Mouse (Mus musculus) neural tube, embryonic 11.5 days (tissue): ENCODE measurements around the gene Tns1. TPM values are rescaled to one million over a fixed set of nuclear protein-coding genes. Genes with fewer than 3 reads are reported as not detected.
A peak's percentile ranks its signal among the peaks of the same experiment; 100 is the strongest.
"Not testable (repeated sequence)": the region's sequence is repeated elsewhere in the genome, so short reads cannot be mapped to it uniquely, and the experiment has no call there.

ENCODE experiments used
- ATAC-seq: fragments of 200-750 bp; cut with Nextera tagmentation; 2 replicates; pipeline ENCODE4 v1.8.0; 2017; ENCODE audit warnings: moderate number of reproducible peaks, mild to moderate bottlenecking, moderate TSS enrichment, moderate library complexity; ENCODE audit not compliant: insufficient read depth, low FRiP score, low TSS enrichment
- DNase-seq: peaks from one replicate; pipeline ENCODE4 v3.0.0-alpha.2; 2015; ENCODE audit warnings: low spot score
- H3K27ac ChIP-seq: fragments of 300-500 bp; sonication (generic); 2 replicates; pipeline ENCODE4 v1.5.1; 2014; ENCODE audit warnings: low read depth, mild to moderate bottlenecking, low read length
- H3K27me3 ChIP-seq: fragments of 300-500 bp; sonication (generic); 2 replicates; pipeline ENCODE4 v1.6.1; 2014; ENCODE audit warnings: mild to moderate bottlenecking, low read length, mixed read lengths; ENCODE audit not compliant: control insufficient read depth, insufficient read depth
- H3K36me3 ChIP-seq: fragments of 300-500 bp; sonication (generic); 2 replicates; pipeline ENCODE4 v1.6.1; 2014; ENCODE audit warnings: mild to moderate bottlenecking, low read length, moderate library complexity, mixed read lengths; ENCODE audit not compliant: control insufficient read depth, insufficient read depth
- H3K4me1 ChIP-seq: fragments of 300-500 bp; sonication (generic); 2 replicates; pipeline ENCODE4 v1.6.1; 2014; ENCODE audit warnings: low read length, mixed read lengths; ENCODE audit not compliant: control insufficient read depth, insufficient read depth
- H3K4me2 ChIP-seq: fragments of 300-500 bp; sonication (generic); 2 replicates; pipeline ENCODE4 v1.6.1; 2014; ENCODE audit warnings: low read depth, mild to moderate bottlenecking, moderate library complexity
- H3K4me3 ChIP-seq: fragments of 300-500 bp; sonication (generic); 2 replicates; pipeline ENCODE4 v1.5.1; 2014; ENCODE audit warnings: low read depth, low read length
- H3K9ac ChIP-seq: fragments of 300-500 bp; sonication (generic); 2 replicates; pipeline ENCODE4 v1.6.1; 2014; ENCODE audit warnings: mild to moderate bottlenecking, low read length
- H3K9me3 ChIP-seq: fragments of 300-500 bp; sonication (generic); 2 replicates; pipeline ENCODE4 v1.6.1; 2016; ENCODE audit warnings: low read length; ENCODE audit not compliant: control insufficient read depth
- WGBS: fragments of 180-500 bp; shearing (Covaris S2); extraction: QIAGEN DNeasy Blood & Tissue Kit; methylation state at CpG from one replicate; pipeline ENCODE4 v1.1.7; 2014; 5-methylcytosine and 5-hydroxymethylcytosine counted together
- polyA plus RNA-seq: library from polyadenylated mRNA; unstranded; fragments of >200 nt; fragmentation: Nextera tagmentation; extraction: Ambion mirVana; gene quantifications from 2 replicates; pipeline ENCODE4 v1.2.1, GENCODE M21; 2014

Gene Tns1
- polyA plus RNA-seq = 17.9 and 19.9 TPM in 2 replicates

GRCm38 (mm10) chr1:74124021-74124981 lies at the start of gene Tns1:
Tns1 (minus strand) TSS chr1:74124449.
- Histone ChIP-seq H3K27me3 (peaks cover 13% of the 10 kb centered on the region; the same call in 1 of the 2 replicates), H3K4me3 (peak within 1 kb of the TSS; percentile 50), H3K9me3 (no peaks in the 10 kb centered on the region), H3K4me1 (peaks cover 14% of the 10 kb centered on the region), H3K36me3 (no peaks in the 10 kb centered on the region), H3K27ac (no peak within 1 kb of the TSS), H3K4me2 (peak within 1 kb of the TSS; percentile 86), H3K9ac (peak within 1 kb of the TSS; percentile 62)
- under 1% methylated on average over 79 of the region's 84 CpGs for WGBS
- DNase-seq = peak; percentile 61
- peak; percentile 65 for ATAC-seq

GRCm38 (mm10) chr1:74172722-74173121 lies 48.5 kb upstream of the Tns1 start:
- H3K36me3 ChIP-seq = no peaks in the 10 kb centered on the region
- H3K4me2 ChIP-seq = no peak overlapping the region
- ATAC-seq (no peak), DNase-seq (no peak)
- H3K27ac ChIP-seq = no peak overlapping the region
- 92% methylated on average over 3 of the region's 3 CpGs for WGBS
- H3K4me3 ChIP-seq = no peak overlapping the region
- no peak overlapping the region for H3K9ac ChIP-seq
- no peaks in the 10 kb centered on the region for H3K4me1 ChIP-seq
- no peaks in the 10 kb centered on the region for H3K9me3 ChIP-seq
- H3K27me3 ChIP-seq = no peaks in the 10 kb centered on the region

- ATAC-seq (no peak), DNase-seq (no peak)
- Histone ChIP-seq H3K4me3 (no peak overlapping the region), H3K27ac (no peak overlapping the region), H3K9ac (no peak overlapping the region), H3K9me3 (no peaks in the 10 kb centered on the region), H3K4me2 (no peak overlapping the region), H3K4me1 (no peaks in the 10 kb centered on the region), H3K27me3 (no peaks in the 10 kb centered on the region), H3K36me3 (no peaks in the 10 kb centered on the region)
- 90% methylated on average over 3 of the region's 3 CpGs for WGBS
Observed at GRCm38 (mm10) chr1:74169721-74170120, 45.5 kb upstream of the Tns1 start.

- Histone ChIP-seq H3K9ac (no peak overlapping the region), H3K27ac (no peak overlapping the region), H3K36me3 (no peaks in the 10 kb centered on the region), H3K4me1 (no peaks in the 10 kb centered on the region), H3K27me3 (no peaks in the 10 kb centered on the region), H3K9me3 (no peaks in the 10 kb centered on the region), H3K4me2 (no peak overlapping the region), H3K4me3 (no peak overlapping the region)
- WGBS = 76% methylated on average over 5 of the region's 5 CpGs
- ATAC-seq (no peak), DNase-seq (no peak)
Observed at GRCm38 (mm10) chr1:74167136-74167535, 42.9 kb upstream of the Tns1 start.

- 76% methylated on average over 2 of the region's 2 CpGs for WGBS
- Histone ChIP-seq H3K27me3 (no peaks in the 10 kb centered on the region), H3K9ac (no peak overlapping the region), H3K27ac (no peak overlapping the region), H3K4me3 (no peak overlapping the region), H3K4me2 (no peak overlapping the region), H3K36me3 (no peaks in the 10 kb centered on the region), H3K4me1 (no peaks in the 10 kb centered on the region), H3K9me3 (no peaks in the 10 kb centered on the region)
- no peak for ATAC-seq
- no peak for DNase-seq
Observed at GRCm38 (mm10) chr1:74160036-74160435, 35.8 kb upstream of the Tns1 start.

- 75% methylated on average over 4 of the region's 5 CpGs for WGBS
- H3K36me3 ChIP-seq = not testable (repeated sequence)
Observed at GRCm38 (mm10) chr1:74159613-74160012, 35.4 kb upstream of the Tns1 start.

GRCm38 (mm10) chr1:74156381-74156910 lies 32.2 kb upstream of the Tns1 start:
- Histone ChIP-seq H3K9me3 (no peaks in the 10 kb centered on the region), H3K4me3 (no peak overlapping the region), H3K27ac (no peak overlapping the region), H3K36me3 (no peaks in the 10 kb centered on the region), H3K9ac (no peak overlapping the region), H3K4me2 (no peak overlapping the region), H3K27me3 (no peaks in the 10 kb centered on the region), H3K4me1 (no peaks in the 10 kb centered on the region)
- WGBS = 90% methylated on average over 14 of the region's 14 CpGs
- no peak for ATAC-seq
- no peak for DNase-seq

More at GRCm38 (mm10) chr1:74159613-74160012, 35.4 kb upstream of the Tns1 start:
- H3K4me3 ChIP-seq, DNase-seq, ATAC-seq, H3K4me2 ChIP-seq, H3K9me3 ChIP-seq, H3K27ac ChIP-seq, H3K4me1 ChIP-seq, H3K27me3 ChIP-seq, H3K9ac ChIP-seq: not testable (repeated sequence)

- H3K4me2 ChIP-seq = no peak overlapping the region
- no peak overlapping the region for H3K4me3 ChIP-seq
- no peaks in the 10 kb centered on the region for H3K36me3 ChIP-seq
- no peaks in the 10 kb centered on the region for H3K9me3 ChIP-seq
- H3K4me1 ChIP-seq = no peaks in the 10 kb centered on the region
- WGBS = 95% methylated on average over 6 of the region's 6 CpGs
- ATAC-seq (no peak), DNase-seq (no peak)
- no peak overlapping the region for H3K9ac ChIP-seq
- H3K27me3 ChIP-seq = no peaks in the 10 kb centered on the region
- H3K27ac ChIP-seq = no peak overlapping the region
Observed at GRCm38 (mm10) chr1:74155435-74156012, 31.3 kb upstream of the Tns1 start.
